ENCODE assay signal across 14 mouse cellular contexts in genomic region chr10:38139196-38139595, GRCm38 (mm10).
"Had no signal": no experiment of that assay in that cellular context is flagged by ENCODE, and none has a peak within 500 bp of the region (broad histone marks: within the 10 kb centered on the region; RNA-seq: fewer than 3 reads in every experiment).

No protein-coding gene starts in this region.

- H3K27me3 ChIP-seq: liver, embryonic 15.5 days had no signal

- H3K9me3 ChIP-seq: liver, embryonic 15.5 days had no signal

- H3K27ac ChIP-seq: layer of hippocampus, adult 2 months; left cerebral cortex, adult 2 months; liver, embryonic 15.5 days had no signal

- H3K4me2 ChIP-seq: liver, embryonic 11.5 days; liver, embryonic 15.5 days; midbrain, embryonic 11.5 days had no signal

- ATAC-seq: intestine, embryonic 16.5 days had no signal

- H3K4me1 ChIP-seq: liver, embryonic 15.5 days had no signal

- H3K9ac ChIP-seq: liver, embryonic 15.5 days had no signal

- DNase-seq: kidney, adult 18-20 months; kidney, adult 9 months; kidney, postnatal 14 days; layer of hippocampus, adult 9-11 months; midbrain, embryonic 14.5 days; thymus, adult 2 months; thymus, postnatal 14 days; thymus, postnatal 4 days had no signal

- H3K4me3 ChIP-seq: layer of hippocampus, adult 2 months; left cerebral cortex, adult 2 months; liver, embryonic 15.5 days had no signal

- H3K36me3 ChIP-seq: liver, embryonic 15.5 days had no signal
